Mouse (Mus musculus) olfactory bulb, adult 2 months (tissue): ENCODE results near the gene Galnt2. TPM values are rescaled to one million over a fixed set of nuclear protein-coding genes. Genes with fewer than 3 reads are reported as not detected.

ENCODE experiments used
- H3K27ac ChIP-seq: fragments of 200-500 bp; 2 replicates; pipeline ENCODE4 v1.5.1; 2012; ENCODE audit warnings: low read depth, low read length; ENCODE audit not compliant: insufficient read depth
- H3K4me1 ChIP-seq: fragments of 200-500 bp; 2 replicates; pipeline ENCODE4 v1.6.1; 2012; ENCODE audit warnings: low read length; ENCODE audit not compliant: control insufficient read depth, insufficient read depth
- H3K4me3 ChIP-seq: fragments of 200-500 bp; 2 replicates; pipeline ENCODE4 v1.5.1; 2012; ENCODE audit warnings: mild to moderate bottlenecking, low read depth, low read length, moderate library complexity; ENCODE audit not compliant: insufficient read depth
- CTCF ChIP-seq: fragments of 200-500 bp; IDR thresholded peaks from 2 replicates; pipeline ENCODE4 v1.5.1; 2012; ENCODE audit warnings: low read depth, mild to moderate bottlenecking, low read length, moderate library complexity; ENCODE audit not compliant: insufficient read depth
- POLR2A ChIP-seq: fragments of 200-500 bp; IDR thresholded peaks from 2 replicates; pipeline ENCODE4 v1.6.1; 2012; ENCODE audit warnings: mild to moderate bottlenecking, low read depth, low read length, moderate library complexity; ENCODE audit not compliant: insufficient read depth
- WGBS: fragments of 180-500 bp; shearing (Covaris S2); methylation state at CpG from one replicate; pipeline ENCODE4 v1.1.7; 2018; 5-methylcytosine and 5-hydroxymethylcytosine counted together
- polyA plus RNA-seq: library from polyadenylated mRNA; stranded (reverse); fragments of >200 nt; gene quantifications from 2 replicates; pipeline ENCODE4 v1.2.4, GENCODE M21; 2012; ENCODE audit warnings: low replicate concordance; ENCODE audit not compliant: missing spikeins, insufficient read depth, insufficient read length

The Galnt2 gene
- not detected in 2 replicates for polyA plus RNA-seq

- TF ChIP-seq CTCF (no peak), POLR2A (no peak)
- 12% methylated on average over 53 of the region's 53 CpGs for WGBS
- H3K27ac ChIP-seq, result no peak within 1 kb of the TSS; the same call in 1 of the 2 replicates
- H3K4me3 ChIP-seq, result peak within 1 kb of the TSS; percentile 93
- peaks cover 22% of the 10 kb centered on the region for H3K4me1 ChIP-seq
These were observed at the start of gene Galnt2 for GRCm38 (mm10) chr8:124231176-124231484. Gene Galnt2, plus strand, starts transcription at chr8:124231391.

- Histone ChIP-seq H3K4me1 (peaks cover 9% of the 10 kb centered on the region; the same call in 1 of the 2 replicates), H3K4me3 (no peak overlapping the region), H3K27ac (no peak overlapping the region)
- 76% methylated on average over 5 of the region's 5 CpGs for WGBS
- TF ChIP-seq CTCF, result no peak
- TF ChIP-seq POLR2A, result no peak
These were observed 49.4 kb upstream of the Galnt2 start for GRCm38 (mm10) chr8:124181751-124182150.

GRCm38 (mm10) chr8:124182224-124182623, 49.0 kb upstream of the Galnt2 start:
- 62% methylated on average over 13 of the region's 13 CpGs for WGBS
- H3K4me1 ChIP-seq, result peaks cover 9% of the 10 kb centered on the region; the same call in 1 of the 2 replicates
- no peak for TF ChIP-seq CTCF
- no peak for TF ChIP-seq POLR2A
- H3K4me3 ChIP-seq, result no peak overlapping the region
- H3K27ac ChIP-seq, result no peak overlapping the region

GRCm38 (mm10) chr8:124184078-124184477, 47.1 kb upstream of the Galnt2 start:
- no peak overlapping the region for H3K4me3 ChIP-seq
- H3K27ac ChIP-seq, result no peak overlapping the region
- 45% methylated on average over 3 of the region's 3 CpGs for WGBS
- peaks cover 9% of the 10 kb centered on the region; the same call in 1 of the 2 replicates for H3K4me1 ChIP-seq
- no peak for TF ChIP-seq POLR2A

GRCm38 (mm10) chr8:124184507-124184906, 46.7 kb upstream of the Galnt2 start:
- TF ChIP-seq POLR2A, result no peak
- TF ChIP-seq CTCF, result no peak
- WGBS, result 51% methylated on average over 2 of the region's 2 CpGs
- H3K27ac ChIP-seq, result no peak overlapping the region
- peaks cover 9% of the 10 kb centered on the region; the same call in 1 of the 2 replicates for H3K4me1 ChIP-seq
- H3K4me3 ChIP-seq, result no peak overlapping the region

- H3K4me3 ChIP-seq, result no peak overlapping the region
- H3K4me1 ChIP-seq, result peaks cover 9% of the 10 kb centered on the region; the same call in 1 of the 2 replicates
- H3K27ac ChIP-seq, result no peak overlapping the region
- no peak for TF ChIP-seq CTCF
- no peak for TF ChIP-seq POLR2A
- 73% methylated on average over 6 of the region's 6 CpGs for WGBS
These were observed 46.1 kb upstream of the Galnt2 start for GRCm38 (mm10) chr8:124185081-124185480.

GRCm38 (mm10) chr8:124190388-124190787, 40.8 kb upstream of the Galnt2 start:
- 85% methylated on average over 7 of the region's 7 CpGs for WGBS
- Histone ChIP-seq H3K4me1 (peaks cover 16% of the 10 kb centered on the region), H3K4me3 (no peak overlapping the region), H3K27ac (no peak overlapping the region)
- TF ChIP-seq POLR2A (no peak), CTCF (no peak)

- Histone ChIP-seq H3K4me1 (peaks cover 26% of the 10 kb centered on the region), H3K4me3 (no peak overlapping the region), H3K27ac (no peak overlapping the region)
- 80% methylated on average over 4 of the region's 4 CpGs for WGBS
- TF ChIP-seq CTCF (no peak), POLR2A (no peak)
These were observed 38.9 kb upstream of the Galnt2 start for GRCm38 (mm10) chr8:124192242-124192641.

GRCm38 (mm10) chr8:124192976-124193375, 38.2 kb upstream of the Galnt2 start:
- H3K27ac ChIP-seq, result no peak overlapping the region
- peaks cover 26% of the 10 kb centered on the region for H3K4me1 ChIP-seq
- 62% methylated on average over 10 of the region's 10 CpGs for WGBS
- TF ChIP-seq POLR2A (no peak), CTCF (no peak)
- H3K4me3 ChIP-seq, result no peak overlapping the region

- TF ChIP-seq POLR2A, result no peak
- no peak for TF ChIP-seq CTCF
- 63% methylated on average over 5 of the region's 5 CpGs for WGBS
- Histone ChIP-seq H3K4me1 (peaks cover 26% of the 10 kb centered on the region), H3K4me3 (no peak overlapping the region), H3K27ac (no peak overlapping the region)
These were observed 37.2 kb upstream of the Galnt2 start for GRCm38 (mm10) chr8:124193992-124194391.

GRCm38 (mm10) chr8:124196195-124196594, 35.0 kb upstream of the Galnt2 start:
- WGBS, result 32% methylated on average over 5 of the region's 5 CpGs
- H3K27ac ChIP-seq, result no peak overlapping the region
- TF ChIP-seq CTCF, result no peak
- no peak for TF ChIP-seq POLR2A
- H3K4me3 ChIP-seq, result no peak overlapping the region
- H3K4me1 ChIP-seq, result peaks cover 29% of the 10 kb centered on the region
